Mouse (Mus musculus) myocyte (in vitro differentiated cells): ENCODE data around the gene Naa35.

ENCODE experiments used
- CEBPB ChIP-seq: IDR thresholded peaks from 2 replicates; pipeline ENCODE4 v1.6.1; 2011; ENCODE audit warnings: mild to moderate bottlenecking, moderate library complexity; ENCODE audit not compliant: poor library complexity, insufficient read depth, severe bottlenecking
- MYOG ChIP-seq, 3 experiments: IDR thresholded peaks; one replicate each; pipeline ENCODE4 v1.6.1; 2011; ENCODE audit warnings: control low read depth in 2 of 3, low read depth in 2 of 3, mild to moderate bottlenecking in 2 of 3; ENCODE audit not compliant: insufficient read length in 2 of 3, control insufficient read depth in 1 of 3, insufficient read depth in 1 of 3
- USF1 ChIP-seq: IDR thresholded peaks from one replicate; pipeline ENCODE4 v1.6.1; 2011; ENCODE audit warnings: low read depth, mild to moderate bottlenecking, control low read depth, moderate library complexity

- TF ChIP-seq USF1 = no peak
- no peak for TF ChIP-seq CEBPB
- no peak for TF ChIP-seq MYOG (IDR thresholded peaks at IDR 0.05; ENCODE audit: control insufficient read depth in 1 of 3, insufficient read depth in 1 of 3, insufficient read length in 2 of 3, low read depth in 2 of 3)
Observed at GRCm38 (mm10) chr13:59609885-59610284, 24.8 kb downstream of the Naa35 start.
